Mouse (Mus musculus) lung, adult 2 months (tissue): ENCODE measurements at regions not wholly inside any gene's neighbourhood (a gene's known extent, or its start where the extent isn't known, plus 50 kb on each side); places are given as distances from the start of the nearest gene placed in this dataset.

Experiments used
- CTCF ChIP-seq: fragments of 200-500 bp; IDR thresholded peaks from 2 replicates; pipeline ENCODE4 v1.5.1; 2011; ENCODE audit warnings: mild to moderate bottlenecking, low read length, control low read depth; ENCODE audit not compliant: insufficient read depth
- POLR2A ChIP-seq: fragments of 200-500 bp; IDR thresholded peaks from 2 replicates; pipeline ENCODE4 v1.6.1; 2011; ENCODE audit warnings: low read depth, mild to moderate bottlenecking, control low read depth, low read length, borderline replicate concordance; ENCODE audit errors: extremely low read depth

GRCm38 (mm10) chr9:47288587-47289199 lies 241.3 kb upstream of the Cadm1 start:
- TF ChIP-seq CTCF = no peak
- no peak for TF ChIP-seq POLR2A
